Mouse (Mus musculus): ENCODE data around the gene Nlgn2. TPM values are rescaled to one million over a fixed set of nuclear protein-coding genes. Genes with fewer than 3 reads are reported as not detected.
A peak's percentile ranks its signal among the peaks of the same experiment; 100 is the strongest.

The Nlgn2 gene
- polyA plus RNA-seq, 1 experiment from 2014 or later: 4.7 TPM

DNA sequence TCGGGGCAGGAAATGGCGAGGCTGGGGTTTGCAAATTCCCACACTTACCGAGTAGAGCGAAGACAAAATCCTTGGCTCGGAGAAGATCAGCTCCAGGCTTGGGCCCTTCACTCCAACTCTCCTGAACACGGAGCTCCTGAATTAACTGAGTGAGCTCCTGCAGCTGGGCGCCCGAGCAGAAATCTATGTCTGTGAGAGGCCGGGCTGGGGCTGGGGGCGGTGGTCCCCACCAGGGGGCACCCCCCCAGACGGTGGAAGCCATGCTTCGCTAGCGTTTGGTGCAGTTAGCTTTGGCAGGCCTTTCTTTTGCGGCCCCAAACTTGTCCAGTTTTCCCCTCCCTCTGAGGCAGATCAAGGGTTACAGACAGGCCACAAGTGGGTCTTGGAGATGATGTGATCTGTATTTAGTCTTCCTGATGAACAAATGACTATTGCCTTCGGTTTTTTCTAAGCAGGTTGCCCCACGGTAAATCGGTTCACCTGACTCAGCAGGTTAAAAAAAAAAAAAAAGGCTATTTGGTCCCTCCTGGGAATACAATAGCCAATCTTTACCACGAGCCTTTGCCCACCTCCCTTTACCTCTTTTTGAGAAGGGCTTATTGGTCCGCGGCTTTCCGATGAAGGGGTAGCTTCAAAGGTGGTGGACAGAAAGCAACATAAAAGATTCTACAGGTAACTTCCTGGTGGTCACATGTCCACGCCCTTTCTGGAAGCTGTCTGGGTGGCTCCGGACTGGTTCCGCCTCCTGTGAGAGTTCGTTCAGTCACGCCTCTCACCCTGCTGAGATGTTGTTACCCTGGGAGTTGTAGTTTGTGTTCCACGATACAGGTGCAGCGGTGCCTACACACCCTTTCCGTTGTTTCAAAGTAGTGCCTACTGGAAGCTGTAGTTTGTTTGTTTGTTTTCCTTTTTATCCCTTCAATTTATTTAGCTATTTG is 32.3 kb downstream of the Nlgn2 start, which contains the start of gene Tmem102:
TSS of gene Tmem102 (minus strand) at position 653 of the 938 bp plus-strand sequence.
- H3K4me3 ChIP-seq: peak within 1 kb of the TSS; percentile 58
- no peaks in the 10 kb centered on the region for H3K36me3 ChIP-seq (replicated peaks)
- 5% methylated on average over 29 of the region's 29 CpGs for WGBS
- H3K4me1 ChIP-seq: peaks cover 54% of the 10 kb centered on the region
- DNase-seq (ENCODE audit: extremely low spot score, low spot score): no peak
- H3K27ac ChIP-seq: peak within 1 kb of the TSS; percentile 20; the same call in 1 of the 2 replicates
- H3K9me3 ChIP-seq: peaks cover 5% of the 10 kb centered on the region; the same call in 1 of the 2 replicates
- peaks cover 79% of the 10 kb centered on the region for H3K27me3 ChIP-seq (ENCODE audit: poor library complexity, severe bottlenecking)

DNA sequence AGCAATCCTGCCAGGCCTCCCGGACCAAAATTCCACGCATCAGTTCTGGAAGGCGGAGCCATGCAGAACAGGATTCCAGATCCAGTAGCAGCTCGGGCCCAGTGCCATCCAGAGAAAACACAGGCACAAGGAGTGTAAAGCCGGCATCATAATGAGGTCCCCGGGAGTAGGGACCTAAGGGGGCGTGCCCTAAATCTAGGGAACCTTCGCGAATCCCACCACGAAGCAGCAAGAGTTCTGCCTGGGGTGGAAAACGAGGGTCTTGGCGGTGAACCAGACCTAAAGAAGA is 33.0 kb downstream of the Nlgn2 start:
- Histone ChIP-seq H3K4me1 (peaks cover 60% of the 10 kb centered on the region), H3K27ac (0 out of 2 replicates have a peak overlapping the region, but pooled peaks have one; percentile 20), H3K27me3 (ENCODE audit: poor library complexity, severe bottlenecking) (peaks cover 85% of the 10 kb centered on the region), H3K9me3 (peaks cover 5% of the 10 kb centered on the region; the same call in 1 of the 2 replicates), H3K4me3 (peak overlapping the region; percentile 58; the same call in 1 of the 2 replicates), H3K36me3 (replicated peaks) (no peaks in the 10 kb centered on the region)
- no peak for DNase-seq (ENCODE audit: extremely low spot score, low spot score)
- 4% methylated on average over 12 of the region's 12 CpGs for WGBS

DNA sequence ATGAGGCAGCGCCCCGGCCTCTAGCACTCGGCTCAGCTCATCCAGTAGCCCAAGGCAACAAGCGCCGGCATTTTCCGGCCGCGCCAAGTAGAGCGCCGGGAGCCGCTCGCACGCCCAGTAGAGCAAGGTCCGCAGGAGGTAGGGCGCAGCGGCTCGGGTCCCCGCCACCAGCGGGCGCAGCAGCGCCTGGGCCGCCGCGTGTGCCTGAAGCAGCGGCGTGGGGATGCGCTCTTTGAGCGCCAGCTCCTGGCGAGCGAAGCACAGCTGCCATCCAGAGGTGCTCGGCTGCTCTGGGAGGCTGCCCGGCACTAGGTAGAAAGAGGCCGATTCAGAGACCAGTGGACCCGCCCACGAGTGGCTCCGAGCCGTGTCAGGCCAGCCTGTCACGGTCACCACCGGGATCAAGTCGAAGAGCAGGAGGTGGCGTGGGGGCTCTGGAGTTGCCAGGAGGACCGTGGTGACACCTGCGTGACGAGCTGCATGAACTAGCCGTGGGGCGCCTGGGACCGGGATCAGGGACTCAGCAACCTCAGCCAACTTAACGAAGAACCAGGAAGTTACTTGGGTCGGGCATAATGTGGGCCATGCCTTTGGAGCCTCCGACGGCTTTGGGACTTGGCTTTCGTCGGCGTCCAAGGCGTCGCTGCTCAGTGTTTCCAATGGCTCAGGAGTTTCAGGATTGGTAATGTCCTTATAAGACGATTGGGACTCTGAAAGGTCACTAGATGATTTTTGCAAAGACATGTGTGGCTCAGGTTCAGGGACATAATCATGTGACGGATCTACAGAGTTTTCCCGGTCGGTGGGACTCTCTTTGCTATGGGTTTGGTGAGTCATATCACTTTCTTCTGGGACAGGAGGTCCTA is 33.6 kb downstream of the Nlgn2 start:
- Histone ChIP-seq H3K36me3 (replicated peaks) (no peaks in the 10 kb centered on the region), H3K9me3 (peaks cover 5% of the 10 kb centered on the region; the same call in 1 of the 2 replicates), H3K4me3 (peak overlapping the region; percentile 58), H3K27me3 (ENCODE audit: poor library complexity, severe bottlenecking) (peaks cover 91% of the 10 kb centered on the region), H3K27ac (peak overlapping the region; percentile 72), H3K4me1 (peaks cover 66% of the 10 kb centered on the region)
- DNase-seq (ENCODE audit: extremely low spot score, low spot score): peak; percentile 66
- 1% methylated on average over 60 of the region's 60 CpGs for WGBS

DNA sequence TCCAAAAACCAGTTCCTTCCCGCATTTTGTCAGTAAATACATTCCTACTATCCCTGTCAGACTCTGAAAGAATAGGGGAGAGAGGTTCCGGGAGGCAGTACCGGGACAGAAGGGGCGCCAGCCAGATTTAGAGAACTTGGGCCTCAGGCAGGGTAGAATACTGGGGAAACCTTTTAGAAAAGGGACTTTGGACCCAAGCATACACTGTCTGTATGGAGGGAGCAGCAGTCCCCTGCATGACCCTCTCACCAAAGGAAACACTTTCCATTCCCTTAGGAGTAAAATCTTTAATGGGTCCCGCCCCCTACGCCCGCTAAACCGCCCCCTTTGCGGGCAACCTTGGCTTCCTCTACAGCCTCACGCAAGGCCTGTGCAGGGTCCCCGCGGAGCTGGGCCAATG is 34.3 kb downstream of the Nlgn2 start:
- peak overlapping the region; percentile 72 for H3K27ac ChIP-seq
- peaks cover 69% of the 10 kb centered on the region for H3K4me1 ChIP-seq
- under 1% methylated on average over 12 of the region's 12 CpGs for WGBS
- no peaks in the 10 kb centered on the region for H3K36me3 ChIP-seq (replicated peaks)
- DNase-seq (ENCODE audit: extremely low spot score, low spot score): no peak
- peaks cover 98% of the 10 kb centered on the region for H3K27me3 ChIP-seq (ENCODE audit: poor library complexity, severe bottlenecking)
- peaks cover 5% of the 10 kb centered on the region; the same call in 1 of the 2 replicates for H3K9me3 ChIP-seq
- peak overlapping the region; percentile 58 for H3K4me3 ChIP-seq

DNA sequence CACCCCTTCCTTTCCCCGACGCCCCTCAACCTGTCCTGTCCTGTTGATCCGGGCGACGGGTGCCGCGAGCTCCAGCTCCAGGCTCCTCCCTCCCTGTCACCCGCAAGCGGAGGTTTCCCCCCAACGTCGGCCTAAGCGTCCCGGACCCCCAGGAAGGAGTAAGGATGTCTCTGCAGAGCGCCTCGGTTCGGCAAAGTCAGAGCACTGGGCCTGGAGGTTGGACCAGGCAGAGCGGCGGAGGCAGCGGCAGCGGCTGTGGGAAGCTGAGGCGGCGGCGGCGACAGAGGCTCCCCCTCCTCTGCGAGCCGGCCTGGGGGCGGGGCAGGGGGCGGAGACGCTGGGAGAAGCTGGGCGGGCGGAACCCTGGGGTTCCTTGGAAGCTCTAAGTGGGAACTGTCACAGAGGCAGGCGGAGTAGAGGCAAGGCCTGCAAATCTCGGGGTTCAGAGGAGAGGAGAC is 34.9 kb downstream of the Nlgn2 start:
- peaks cover 99% of the 10 kb centered on the region for H3K27me3 ChIP-seq (ENCODE audit: poor library complexity, severe bottlenecking)
- WGBS: under 1% methylated on average over 33 of the region's 33 CpGs
- peak overlapping the region; percentile 73 for H3K27ac ChIP-seq

DNA sequence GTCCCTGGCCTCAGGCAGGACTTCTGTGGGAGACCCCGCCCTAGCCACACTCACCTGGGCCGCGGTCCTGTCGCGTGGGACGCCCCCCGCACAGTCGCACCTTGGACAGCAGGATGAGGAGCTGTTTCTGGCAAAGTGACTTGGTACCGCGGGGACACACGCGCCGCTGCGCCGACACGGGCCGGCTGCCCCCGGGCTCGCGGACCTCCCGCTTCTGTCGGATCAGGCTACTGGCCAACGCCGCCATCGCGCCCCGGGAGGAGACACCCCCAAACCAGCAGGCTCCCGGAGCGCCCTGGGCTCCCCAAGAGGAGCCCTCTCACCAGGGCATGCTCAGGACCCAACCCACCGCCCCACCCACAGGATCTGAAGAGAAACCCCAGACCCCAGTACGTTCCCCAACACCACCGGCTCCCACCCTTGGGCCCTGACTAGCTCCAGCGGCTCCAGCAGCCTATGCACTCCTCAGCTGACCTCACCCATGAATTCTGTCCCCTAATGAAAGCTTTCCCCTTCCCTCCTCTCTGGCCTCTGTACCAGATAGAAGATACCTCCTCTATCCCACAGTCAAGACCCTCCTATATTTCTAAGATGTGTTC is 36.1 kb downstream of the Nlgn2 start, which contains the start of gene Fgf11:
TSS of gene Fgf11 (minus strand) at position 479 of the 599 bp plus-strand sequence.
- H3K27me3 ChIP-seq (ENCODE audit: poor library complexity, severe bottlenecking): peaks cover 100% of the 10 kb centered on the region
- no peak for DNase-seq (ENCODE audit: extremely low spot score, low spot score)

More for the DNA sequence above, 34.9 kb downstream of the Nlgn2 start:
- DNase-seq (ENCODE audit: extremely low spot score, low spot score): peak; percentile 83
- H3K36me3 ChIP-seq (replicated peaks): no peaks in the 10 kb centered on the region
- peaks cover 5% of the 10 kb centered on the region; the same call in 1 of the 2 replicates for H3K9me3 ChIP-seq
- peak overlapping the region; percentile 58 for H3K4me3 ChIP-seq
- peaks cover 69% of the 10 kb centered on the region for H3K4me1 ChIP-seq

DNA sequence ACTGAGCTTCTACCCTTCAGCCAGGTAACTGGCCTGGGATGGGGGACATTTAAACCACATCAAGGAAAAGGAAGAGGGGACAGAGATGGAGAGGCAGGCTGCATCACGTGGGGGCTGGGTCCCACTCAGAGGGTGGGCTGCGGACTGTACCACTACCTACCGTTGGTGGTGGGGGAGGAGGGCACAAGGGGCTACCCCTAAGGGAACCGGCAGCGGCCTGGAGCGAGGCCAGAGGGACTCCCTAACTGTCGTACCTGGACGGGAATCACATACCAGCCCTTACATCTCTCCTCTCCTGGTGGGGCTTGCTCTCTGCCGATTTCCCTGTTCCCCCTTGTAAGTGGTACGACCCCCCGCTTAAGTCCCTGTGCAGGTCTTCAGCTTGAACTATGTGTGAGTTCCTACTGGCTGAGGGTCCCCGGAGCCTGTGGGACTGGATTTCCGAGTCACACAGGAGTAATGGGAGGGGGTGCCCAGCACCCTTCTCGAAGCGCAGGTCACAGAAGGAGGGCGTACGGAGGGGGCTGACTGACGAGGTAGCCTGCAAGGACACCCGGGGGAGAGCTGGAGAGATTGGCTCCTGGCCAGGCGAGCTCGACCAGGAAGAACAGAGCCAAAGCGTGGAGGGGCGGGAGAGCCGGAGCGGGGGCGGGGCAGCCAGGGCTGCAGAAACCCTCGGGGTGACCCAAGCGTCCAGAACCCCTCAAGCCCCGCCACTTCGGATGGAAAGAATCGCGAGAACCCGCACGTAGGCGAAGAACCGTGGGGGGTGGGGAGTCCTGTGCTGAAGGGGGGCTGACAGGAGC is 37.0 kb downstream of the Nlgn2 start:
- H3K9me3 ChIP-seq: no peaks in the 10 kb centered on the region
- H3K36me3 ChIP-seq (replicated peaks): no peaks in the 10 kb centered on the region
- peak overlapping the region; percentile 58 for H3K4me3 ChIP-seq
- peaks cover 100% of the 10 kb centered on the region for H3K27me3 ChIP-seq (ENCODE audit: poor library complexity, severe bottlenecking)
- WGBS: under 1% methylated on average over 36 of the region's 36 CpGs
- H3K27ac ChIP-seq: peak overlapping the region; percentile 95
- H3K4me1 ChIP-seq: peaks cover 75% of the 10 kb centered on the region
- DNase-seq (ENCODE audit: extremely low spot score, low spot score): peak; percentile 84

More for the DNA sequence above, 36.1 kb downstream of the Nlgn2 start, which contains the start of gene Fgf11:
- Histone ChIP-seq H3K27ac (peak within 1 kb of the TSS; percentile 95), H3K4me3 (peak within 1 kb of the TSS; percentile 58), H3K4me1 (peaks cover 69% of the 10 kb centered on the region), H3K36me3 (replicated peaks) (no peaks in the 10 kb centered on the region), H3K9me3 (peaks cover 3% of the 10 kb centered on the region; the same call in 1 of the 2 replicates)
- WGBS: 1% methylated on average over 33 of the region's 33 CpGs

DNA sequence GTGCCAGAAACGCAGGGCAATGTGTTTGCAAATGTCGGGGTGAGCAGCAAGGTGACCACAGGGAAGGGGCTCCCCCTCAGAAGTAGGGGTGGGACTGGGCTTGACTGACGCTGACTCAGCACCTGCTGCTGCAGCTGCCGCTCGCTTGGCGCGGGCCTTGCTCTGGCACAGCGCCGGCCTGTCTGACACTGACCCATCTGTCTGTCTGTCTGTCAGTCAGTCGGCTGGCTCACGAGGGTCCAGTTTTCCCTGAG is 37.5 kb downstream of the Nlgn2 start:
- H3K9me3 ChIP-seq: no peaks in the 10 kb centered on the region
- peak overlapping the region; percentile 58 for H3K4me3 ChIP-seq
- H3K4me1 ChIP-seq: peaks cover 75% of the 10 kb centered on the region
- no peaks in the 10 kb centered on the region for H3K36me3 ChIP-seq (replicated peaks)
- H3K27ac ChIP-seq: peak overlapping the region; percentile 95
- 0% methylated on average over 11 of the region's 11 CpGs for WGBS
- peaks cover 97% of the 10 kb centered on the region for H3K27me3 ChIP-seq (ENCODE audit: poor library complexity, severe bottlenecking)
- no peak for DNase-seq (ENCODE audit: extremely low spot score, low spot score)

DNA sequence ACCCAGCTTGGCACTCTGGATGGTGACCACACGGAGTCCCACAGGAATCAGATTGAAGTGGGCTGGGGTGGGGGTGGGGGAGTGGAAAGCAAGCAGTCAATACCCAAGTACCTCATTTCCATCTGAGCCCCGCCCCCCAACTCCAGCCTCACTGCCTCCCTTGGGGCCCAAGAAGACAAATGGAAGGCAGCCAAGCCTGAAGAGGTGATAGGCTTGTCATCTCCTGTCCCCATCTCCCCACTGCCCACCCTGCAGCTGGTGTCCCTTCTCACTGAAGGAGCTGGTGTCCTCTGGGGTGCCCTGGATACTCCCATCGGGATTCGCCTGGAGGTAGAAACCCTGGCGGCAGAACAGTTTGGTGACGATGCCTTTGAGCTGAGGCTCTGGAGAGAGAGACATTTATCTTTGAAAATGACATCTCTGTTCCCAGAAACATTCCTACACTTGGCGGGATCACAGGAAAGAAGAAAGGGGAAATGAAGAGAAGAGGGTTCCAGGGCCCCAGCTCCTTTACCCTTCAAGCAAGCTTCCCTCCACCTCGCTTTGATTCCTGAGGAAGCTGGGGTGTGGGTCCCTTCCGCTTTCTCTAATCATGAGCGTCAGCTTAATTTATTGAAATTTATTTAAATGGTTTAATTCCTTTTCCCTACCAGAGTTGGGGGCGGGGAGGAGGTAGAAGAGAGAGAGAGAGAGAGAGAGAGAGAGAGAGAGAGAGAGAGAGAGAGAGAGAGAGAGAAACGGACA is 38.0 kb downstream of the Nlgn2 start:
- peaks cover 71% of the 10 kb centered on the region for H3K4me1 ChIP-seq
- no peak for DNase-seq (ENCODE audit: extremely low spot score, low spot score)

DNA sequence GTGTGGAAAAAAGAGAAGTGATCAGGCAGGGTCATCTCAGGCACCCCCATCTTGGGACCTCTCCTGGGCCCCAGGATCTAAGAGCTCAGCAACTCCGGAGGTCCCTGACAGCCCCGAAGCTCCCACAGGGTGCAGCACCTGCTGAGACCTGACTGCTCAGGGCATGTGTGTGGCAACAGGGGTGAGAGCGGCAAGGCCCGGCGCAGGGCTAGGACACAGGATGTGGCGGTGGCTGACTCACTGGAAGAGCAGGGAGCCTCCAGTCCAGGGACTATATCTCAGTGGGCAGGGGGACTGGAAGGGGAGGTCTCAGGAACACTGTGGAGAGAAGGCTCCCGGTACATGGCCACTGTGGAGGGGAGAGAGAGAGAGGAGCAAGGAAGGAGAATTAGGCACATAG is 39.7 kb downstream of the Nlgn2 start:
- Histone ChIP-seq H3K4me3 (no peak overlapping the region), H3K27me3 (ENCODE audit: poor library complexity, severe bottlenecking) (peaks cover 97% of the 10 kb centered on the region), H3K4me1 (peaks cover 59% of the 10 kb centered on the region), H3K9me3 (no peaks in the 10 kb centered on the region), H3K27ac (no peak overlapping the region), H3K36me3 (replicated peaks) (no peaks in the 10 kb centered on the region)
- no peak for DNase-seq (ENCODE audit: extremely low spot score, low spot score)
- 73% methylated on average over 7 of the region's 7 CpGs for WGBS

More for the DNA sequence above, 38.0 kb downstream of the Nlgn2 start:
- Histone ChIP-seq H3K27ac (peak overlapping the region; percentile 95), H3K27me3 (ENCODE audit: poor library complexity, severe bottlenecking) (peaks cover 97% of the 10 kb centered on the region), H3K36me3 (replicated peaks) (no peaks in the 10 kb centered on the region), H3K4me3 (peak overlapping the region; percentile 58), H3K9me3 (no peaks in the 10 kb centered on the region)
- 26% methylated on average over 12 of the region's 12 CpGs for WGBS

DNA sequence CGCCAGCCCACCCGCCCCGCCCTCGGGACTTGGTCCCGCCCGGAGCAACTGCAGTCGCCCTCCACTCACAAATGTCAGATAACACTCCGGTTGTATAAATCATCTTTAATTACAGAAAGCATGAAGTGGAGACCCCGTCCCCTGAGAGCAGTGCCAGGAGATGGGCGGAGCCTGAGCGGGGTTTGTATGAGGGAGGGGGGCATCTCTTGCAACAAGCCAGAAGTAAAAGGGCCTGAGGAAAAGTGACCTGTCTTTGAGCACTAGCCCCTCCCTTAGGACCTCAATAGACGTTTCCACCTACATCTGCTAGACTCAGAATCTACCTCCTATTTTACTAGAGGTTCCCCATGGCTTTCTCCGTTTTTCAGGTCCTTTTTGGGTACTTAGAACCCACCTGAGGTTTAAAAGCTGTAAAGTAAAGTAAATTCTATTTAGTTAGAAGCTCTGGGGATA is 41.6 kb downstream of the Nlgn2 start:
- Histone ChIP-seq H3K27ac (peak overlapping the region; percentile 76), H3K4me1 (peaks cover 40% of the 10 kb centered on the region), H3K9me3 (no peaks in the 10 kb centered on the region), H3K4me3 (peak overlapping the region; percentile 62), H3K27me3 (ENCODE audit: poor library complexity, severe bottlenecking) (peaks cover 85% of the 10 kb centered on the region), H3K36me3 (replicated peaks) (no peaks in the 10 kb centered on the region)
- DNase-seq (ENCODE audit: extremely low spot score, low spot score): no peak
- 2% methylated on average over 13 of the region's 13 CpGs for WGBS
